Mouse (Mus musculus) T-helper 1 cell (primary cell): ENCODE data around the gene Trmt10c.

ENCODE experiments used
- in situ Hi-C: fragments of 300-600 bp; cut with MboI, MseI; formaldehyde crosslinking; loops from one replicate; pipeline ENCODE4 v1.15.1; 2025; ENCODE audit warnings: high pct_unique_total_duplicates

Trmt10c gene

GRCm38 (mm10) chr16:56037138-56038010 lies at the start of gene Trmt10c:
Gene Trmt10c, minus strand, starts transcription at chr16:56037819.
- in situ Hi-C loops, result no loop called here

- in situ Hi-C loops, result no loop called here
Observed at GRCm38 (mm10) chr16:56086336-56086735, 48.7 kb upstream of the Trmt10c start.

- in situ Hi-C loops, result no loop called here
Observed at GRCm38 (mm10) chr16:56081691-56082090, 44.1 kb upstream of the Trmt10c start.

- in situ Hi-C loops, result no loop called here
Observed at GRCm38 (mm10) chr16:56079419-56079818, 41.8 kb upstream of the Trmt10c start.

GRCm38 (mm10) chr16:56076121-56076869 lies 38.7 kb upstream of the Trmt10c start:
- in situ Hi-C loops, result no loop called here

- in situ Hi-C loops, result no loop called here
Observed at GRCm38 (mm10) chr16:56075222-56076111, 37.8 kb upstream of the Trmt10c start.

GRCm38 (mm10) chr16:56074565-56074964 lies 36.9 kb upstream of the Trmt10c start:
- in situ Hi-C loops, result loop anchor here (25.0 kb wide), 1 partner anchor 1513 kb away; no protein-coding TSS in a partner anchor

GRCm38 (mm10) chr16:56074122-56074521 lies 36.5 kb upstream of the Trmt10c start:
- in situ Hi-C loops, result loop anchor here (25.0 kb wide), 1 partner anchor 1513 kb away; no protein-coding TSS in a partner anchor

- in situ Hi-C loops, result loop anchor here (25.0 kb wide), 1 partner anchor 1514 kb away; no protein-coding TSS in a partner anchor
Observed at GRCm38 (mm10) chr16:56073150-56073549, 35.5 kb upstream of the Trmt10c start.

GRCm38 (mm10) chr16:56072533-56072932 lies 34.9 kb upstream of the Trmt10c start:
- in situ Hi-C loops, result loop anchor here (25.0 kb wide), 1 partner anchor 1515 kb away; no protein-coding TSS in a partner anchor

GRCm38 (mm10) chr16:56071317-56072232 lies 34.0 kb upstream of the Trmt10c start:
- in situ Hi-C loops, result loop anchor here (25.0 kb wide), 1 partner anchor 1516 kb away; no protein-coding TSS in a partner anchor

- in situ Hi-C loops, result loop anchor here (5.0 to 25.0 kb wide), 2 partner anchors 106 to 1519 kb away; no protein-coding TSS in a partner anchor
Observed at GRCm38 (mm10) chr16:56068523-56069070, 31.0 kb upstream of the Trmt10c start.

- in situ Hi-C loops, result loop anchor here (5.0 to 25.0 kb wide), 2 partner anchors 104 to 1521 kb away; no protein-coding TSS in a partner anchor
Observed at GRCm38 (mm10) chr16:56066113-56066512, 28.5 kb upstream of the Trmt10c start.

GRCm38 (mm10) chr16:56064334-56064990 lies 26.8 kb upstream of the Trmt10c start:
- in situ Hi-C loops, result loop anchor here (25.0 kb wide), 1 partner anchor 1523 kb away; no protein-coding TSS in a partner anchor

- in situ Hi-C loops, result loop anchor here (25.0 kb wide), 1 partner anchor 1524 kb away; no protein-coding TSS in a partner anchor
Observed at GRCm38 (mm10) chr16:56062981-56063380, 25.4 kb upstream of the Trmt10c start.

GRCm38 (mm10) chr16:56061995-56062594 lies 24.5 kb upstream of the Trmt10c start:
- in situ Hi-C loops, result loop anchor here (25.0 kb wide), 1 partner anchor 1525 kb away; no protein-coding TSS in a partner anchor

GRCm38 (mm10) chr16:56058151-56058550 lies 20.5 kb upstream of the Trmt10c start:
- in situ Hi-C loops, result loop anchor here (25.0 kb wide), 1 partner anchor 1529 kb away; no protein-coding TSS in a partner anchor

GRCm38 (mm10) chr16:56056944-56057590 lies 19.4 kb upstream of the Trmt10c start:
- in situ Hi-C loops, result loop anchor here (25.0 kb wide), 1 partner anchor 1530 kb away; no protein-coding TSS in a partner anchor
